Mouse (Mus musculus): ENCODE results near the gene Wdr45.
"Not testable (repeated sequence)": the region's sequence is repeated elsewhere in the genome, so short reads cannot be mapped to it uniquely, and the experiment has no call there.

The Wdr45 gene

DNA sequence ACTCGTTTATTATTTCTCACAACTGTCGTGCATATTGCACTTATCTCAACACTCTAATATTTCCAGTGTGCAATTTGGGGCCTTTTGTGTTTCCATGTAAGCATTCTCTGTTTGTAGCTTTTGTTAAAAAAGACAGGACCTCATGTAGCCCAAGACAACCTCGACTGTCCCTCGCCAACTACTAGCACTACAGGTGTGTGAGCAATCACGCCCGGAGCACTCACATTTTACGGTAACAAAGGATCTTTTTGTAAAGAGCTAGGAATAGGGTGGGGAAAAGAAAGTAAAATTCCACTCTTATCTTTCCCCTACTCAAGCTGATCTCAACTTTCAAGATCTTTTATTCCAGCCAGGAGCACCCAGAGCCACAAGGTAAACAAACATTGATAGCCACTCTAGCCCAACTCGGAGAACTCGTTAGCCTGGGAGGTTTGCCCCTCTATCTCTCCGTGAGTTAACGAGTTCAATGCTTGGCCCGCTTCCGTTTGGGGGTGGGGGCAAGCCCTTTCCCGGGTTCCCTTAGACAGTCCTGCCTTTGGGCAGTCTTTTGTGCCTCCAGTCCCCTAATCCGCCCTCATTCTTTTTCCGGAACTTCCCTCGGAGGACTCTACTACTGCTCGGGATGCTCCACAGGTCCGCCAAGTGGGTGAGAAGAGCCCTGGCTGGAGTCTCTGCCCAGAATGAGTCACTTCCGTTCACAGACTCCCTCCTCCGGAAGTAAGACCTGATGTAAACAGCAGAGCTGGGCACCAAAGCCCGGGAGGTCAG lies 7.6 kb downstream of the Wdr45 start, which contains the start of gene Gm45208:
TSS of gene Gm45208 (plus strand) at position 732 of the 768 bp plus-strand sequence.
- DNase-seq (ENCODE audit: low read depth): peak; percentile 55

DNA sequence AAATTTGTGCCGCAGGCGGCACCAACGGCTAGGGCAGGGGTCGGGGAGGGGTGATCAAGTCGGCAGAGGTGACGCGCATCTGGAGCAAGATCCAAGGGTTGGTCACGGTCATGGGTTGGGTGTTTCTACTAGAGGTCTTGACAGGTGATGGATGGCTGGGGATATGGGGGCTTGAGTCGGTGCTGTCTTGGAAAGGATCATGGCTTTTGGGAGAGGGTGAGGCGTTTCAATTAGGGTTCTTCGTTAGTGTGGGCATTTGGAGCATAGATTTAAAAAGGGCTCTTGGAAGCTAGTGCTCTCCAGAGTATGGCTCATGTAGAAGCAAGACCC lies 8.1 kb downstream of the Wdr45 start:
- DNase-seq (ENCODE audit: low read depth): no peak

DNA sequence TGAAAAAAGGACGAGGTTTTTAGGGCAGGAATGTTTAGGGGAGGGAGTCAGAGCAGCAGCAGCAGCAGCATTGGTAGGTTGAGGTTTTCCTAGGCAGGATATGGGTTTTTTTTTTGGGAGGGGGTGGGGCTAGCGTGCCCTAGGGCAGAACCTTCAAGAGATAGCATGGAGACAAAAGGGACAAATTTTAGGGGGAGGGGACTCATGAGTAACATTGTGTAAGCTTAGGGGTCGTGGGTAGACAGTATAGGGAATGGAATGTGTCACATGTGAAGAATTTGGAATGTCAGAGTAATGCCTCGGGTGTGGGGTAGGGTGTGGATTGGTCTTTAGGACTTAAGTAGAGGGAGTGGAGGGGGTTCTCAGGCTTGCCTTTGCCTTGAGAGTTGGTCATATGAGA lies 8.6 kb downstream of the Wdr45 start:
- DNase-seq (ENCODE audit: low read depth): no peak

DNA sequence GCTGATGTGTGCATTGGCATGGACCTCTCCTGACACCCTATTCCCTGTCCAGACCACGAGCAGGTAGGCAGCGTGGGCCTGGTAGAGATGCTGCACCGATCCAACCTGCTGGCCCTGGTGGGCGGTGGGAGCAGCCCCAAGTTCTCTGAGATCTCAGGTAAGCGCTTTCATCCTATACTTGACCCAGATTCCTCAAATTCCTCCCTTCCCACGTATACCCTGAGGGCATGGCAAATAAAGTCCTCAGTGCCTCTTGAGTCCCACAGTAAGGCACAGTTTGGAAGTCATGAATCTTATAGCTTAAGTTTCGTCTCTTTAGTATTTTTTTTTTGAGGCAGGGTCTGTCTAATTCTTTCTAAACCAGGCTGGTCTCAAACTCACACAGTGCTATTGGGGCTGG lies 10.0 kb downstream of the Wdr45 start:
- DNase-seq (ENCODE audit: low read depth): no peak

DNA sequence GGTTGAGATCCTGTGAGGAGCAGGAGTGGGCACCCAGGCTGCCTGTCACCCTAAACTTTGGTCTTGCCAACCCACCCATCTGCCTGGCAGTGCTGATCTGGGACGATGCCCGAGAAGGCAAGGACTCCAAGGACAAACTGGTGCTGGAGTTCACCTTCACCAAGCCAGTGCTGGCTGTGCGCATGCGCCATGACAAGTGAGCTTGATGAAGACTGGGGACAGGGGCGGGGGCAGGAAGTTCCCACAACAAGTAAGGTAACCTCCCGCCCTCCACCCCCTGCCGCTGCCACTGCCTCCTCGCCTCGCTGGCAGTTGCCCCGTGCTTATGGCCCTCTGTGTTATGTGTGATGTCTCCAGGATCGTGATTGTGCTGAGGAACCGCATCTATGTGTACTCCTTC lies 11.7 kb downstream of the Wdr45 start:
- DNase-seq (ENCODE audit: low read depth): no peak

DNA sequence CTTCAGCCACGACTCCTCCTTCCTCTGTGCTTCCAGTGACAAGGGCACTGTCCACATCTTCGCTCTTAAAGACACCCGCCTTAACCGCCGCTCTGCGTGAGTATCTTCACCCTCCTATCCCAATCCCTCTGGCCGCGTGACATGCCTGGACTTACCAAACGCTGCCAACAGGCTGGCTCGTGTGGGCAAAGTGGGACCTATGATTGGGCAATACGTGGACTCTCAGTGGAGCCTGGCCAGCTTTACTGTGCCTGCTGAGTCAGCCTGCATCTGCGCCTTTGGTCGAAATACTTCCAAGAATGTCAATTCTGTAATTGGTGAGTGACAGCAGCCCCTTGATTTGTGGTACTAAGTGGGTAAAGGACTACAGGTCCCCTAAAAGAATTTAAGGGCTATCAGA lies 13.0 kb downstream of the Wdr45 start:
- no peak for DNase-seq (ENCODE audit: low read depth)

DNA sequence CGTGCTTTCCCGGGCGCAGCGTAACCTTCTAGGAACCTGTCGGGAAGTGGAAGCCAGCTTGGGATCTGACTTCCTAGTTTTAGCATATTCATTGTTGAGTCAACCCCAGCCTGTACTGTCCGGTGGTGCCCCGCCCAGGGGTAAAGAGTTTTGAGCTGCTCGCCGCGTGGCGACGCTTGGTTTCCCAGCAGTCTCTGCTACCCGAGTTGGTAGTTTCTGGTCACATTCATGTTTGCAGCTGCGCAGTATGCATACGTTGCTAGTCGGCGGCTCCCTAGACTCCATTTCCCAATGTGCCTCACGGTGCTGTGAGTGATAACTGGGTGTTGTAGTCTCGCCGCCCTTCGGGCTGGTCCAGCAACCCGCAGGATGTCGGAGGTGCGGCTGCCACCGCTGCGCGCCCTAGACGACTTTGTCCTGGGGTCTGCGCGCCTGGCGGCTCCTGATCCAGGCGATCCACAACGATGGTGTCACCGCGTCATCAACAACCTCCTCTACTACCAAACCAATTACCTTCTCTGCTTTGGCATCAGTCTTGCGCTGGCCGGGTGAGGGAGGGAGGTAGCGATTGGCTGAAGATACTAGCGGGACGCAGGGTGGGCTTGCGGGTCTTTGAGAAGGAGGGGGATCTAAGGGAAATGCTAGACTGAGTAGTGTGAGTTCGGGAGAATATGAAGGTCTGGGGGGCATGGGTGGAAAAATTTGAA lies 14.2 kb downstream of the Wdr45 start, which contains the start of gene Praf2:
TSS of gene Praf2 (plus strand) at position 225 of the 707 bp plus-strand sequence.
- peak; percentile 82 for DNase-seq (ENCODE audit: low read depth)

DNA sequence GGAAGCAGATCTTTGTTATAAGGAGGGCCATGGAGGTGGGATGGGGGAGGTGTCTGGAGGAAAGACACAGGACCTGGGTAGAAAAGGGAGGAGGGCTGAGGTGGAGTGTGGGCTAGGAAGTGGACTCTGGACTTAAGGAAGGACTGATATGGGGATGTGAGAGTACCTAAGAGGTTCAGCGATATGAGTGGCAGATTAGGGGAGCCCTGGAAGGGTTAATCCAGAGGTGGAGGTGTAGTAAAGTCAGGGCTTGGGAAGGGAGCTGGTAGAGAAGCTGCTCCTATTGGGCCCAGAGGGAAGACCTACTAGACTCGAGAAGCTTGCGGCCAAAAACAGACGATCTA lies 14.8 kb downstream of the Wdr45 start:
- DNase-seq (ENCODE audit: low read depth): no peak

DNA sequence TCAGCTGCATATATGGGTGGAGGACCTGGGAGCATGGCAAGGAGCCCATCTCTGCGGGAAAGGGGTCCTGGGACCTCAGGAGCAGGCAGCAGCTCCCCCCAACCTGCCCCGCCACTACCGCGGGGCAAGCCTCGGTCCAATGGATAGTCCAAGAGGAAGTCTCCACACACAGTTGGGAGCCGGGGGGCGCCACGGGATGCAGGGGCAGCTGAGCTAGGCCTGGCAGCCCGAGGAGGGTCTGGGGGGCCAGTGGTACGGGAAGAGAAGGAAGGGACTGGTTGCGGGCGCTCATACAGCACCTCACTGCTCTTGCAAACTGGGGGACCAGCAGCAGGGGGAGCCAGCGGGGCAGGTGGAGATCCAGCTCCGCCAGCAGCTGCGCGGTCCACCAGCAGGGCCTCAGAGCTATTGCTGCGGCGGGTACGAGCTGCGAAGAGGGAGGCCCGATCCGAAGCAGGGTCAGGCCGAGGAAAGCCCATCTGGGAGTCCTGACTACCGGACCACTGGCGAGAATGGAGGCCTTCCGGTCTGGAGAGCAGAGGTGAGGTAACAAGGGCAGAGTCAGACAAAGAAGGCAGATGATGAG lies 19.5 kb downstream of the Wdr45 start:
- no peak for DNase-seq (ENCODE audit: low read depth)

DNA sequence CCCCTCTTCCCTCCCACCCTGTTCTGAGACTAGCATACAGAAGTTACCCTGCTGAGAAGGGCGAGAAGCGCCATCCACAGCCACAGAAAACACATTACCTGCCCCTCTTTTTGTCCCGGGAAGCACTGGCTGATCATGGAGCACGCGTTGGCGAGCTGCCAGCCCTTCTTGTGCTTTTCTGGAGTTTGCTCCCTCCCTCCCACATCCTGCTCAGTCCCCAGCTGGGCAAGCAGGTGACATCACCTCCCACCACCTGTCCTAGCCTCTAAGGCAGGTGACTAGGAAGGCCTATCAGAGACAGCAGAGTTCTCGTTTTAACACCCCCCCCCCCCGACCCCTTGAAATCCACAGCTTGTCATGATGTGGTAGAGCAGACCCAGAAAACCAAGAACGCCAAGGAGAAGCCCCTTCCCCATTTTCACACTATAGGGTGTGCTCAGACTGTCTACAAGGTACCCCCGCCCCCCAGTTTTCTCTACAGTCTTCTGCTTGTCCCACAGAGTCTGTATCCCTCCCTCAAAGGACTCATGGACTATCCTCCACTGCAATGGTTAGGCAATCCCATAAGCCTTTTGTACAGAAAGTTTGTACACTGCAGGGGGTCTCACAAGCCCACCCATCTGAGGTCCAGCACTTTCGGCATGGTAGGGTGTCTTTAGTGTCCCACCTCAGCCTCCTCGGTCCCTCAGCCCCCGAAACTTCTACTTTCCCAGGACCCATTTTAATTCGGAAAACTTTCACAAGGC lies 25.4 kb downstream of the Wdr45 start:
- DNase-seq (ENCODE audit: low read depth): no peak

DNA sequence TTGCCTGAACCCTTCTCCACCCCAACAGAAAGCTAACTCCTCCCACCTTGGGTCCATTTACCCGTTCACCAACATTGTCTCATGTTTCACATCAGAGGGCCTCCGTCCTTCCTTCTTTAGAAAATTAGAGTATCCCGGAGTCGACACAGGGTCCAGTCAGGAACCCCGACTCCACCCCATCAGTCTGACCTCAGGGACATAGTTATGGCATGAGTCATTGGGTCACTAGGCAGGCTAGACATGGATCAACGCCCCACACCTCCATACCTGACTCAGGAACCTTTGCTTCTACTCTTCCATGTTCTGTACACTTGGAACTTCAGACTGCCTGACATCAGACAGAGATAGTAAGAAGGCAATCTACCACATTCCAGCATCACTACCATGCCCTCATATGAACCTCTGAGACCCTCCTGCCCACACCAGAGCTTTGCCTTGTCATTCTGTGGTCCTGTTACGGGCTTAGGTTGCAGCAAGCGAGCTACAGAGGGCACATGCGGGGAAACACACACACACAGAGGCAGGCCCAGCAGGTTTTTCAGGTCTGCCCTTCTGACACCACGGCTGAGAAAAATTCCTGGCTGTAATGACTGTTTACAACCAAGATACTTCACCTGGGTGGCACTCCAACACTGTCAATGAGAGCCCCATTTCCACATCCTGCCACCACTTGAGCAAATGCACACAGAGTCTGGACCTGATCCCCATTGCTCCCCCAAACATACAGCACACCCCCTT lies 26.1 kb downstream of the Wdr45 start:
- DNase-seq (ENCODE audit: low read depth): no peak

DNA sequence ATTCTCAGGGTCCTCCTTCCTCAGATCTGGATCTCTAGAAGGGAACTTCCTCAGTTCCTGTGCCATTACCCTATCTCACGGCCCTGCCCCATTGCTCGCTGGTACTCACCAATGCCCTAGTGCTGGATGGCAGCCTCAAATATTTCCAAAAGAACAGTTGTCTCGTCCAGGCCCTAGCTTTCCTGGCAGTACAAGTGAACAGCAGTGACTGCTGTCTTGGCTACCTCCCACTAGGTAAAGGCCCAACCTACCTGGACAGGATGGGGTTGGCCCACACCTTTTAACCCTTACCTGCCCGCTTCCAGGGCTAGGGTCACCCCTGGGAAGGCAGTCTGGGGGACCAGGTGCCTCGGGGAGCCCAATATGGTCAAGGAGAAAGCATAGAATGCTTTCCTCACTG lies 27.0 kb downstream of the Wdr45 start:
- no peak for DNase-seq (ENCODE audit: low read depth)

DNA sequence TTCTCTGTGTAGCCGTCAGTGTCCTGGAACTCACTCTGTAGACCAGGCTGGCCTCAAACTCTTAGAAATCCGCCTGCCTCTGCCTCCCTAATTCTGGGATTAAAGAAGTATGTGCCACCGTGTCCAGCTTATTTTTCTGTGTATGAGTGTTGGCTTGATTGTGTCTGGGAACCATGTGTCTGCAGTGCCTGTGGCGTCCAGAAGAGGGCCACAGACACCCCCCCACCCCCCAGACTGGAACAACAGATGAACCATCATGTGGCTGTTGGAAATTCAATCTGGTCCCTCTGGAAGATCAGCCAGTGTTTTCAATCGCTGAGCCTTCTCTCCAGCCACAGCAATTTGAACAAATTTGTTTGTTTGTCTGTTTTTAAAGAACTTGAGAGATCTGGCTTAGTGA lies 29.3 kb downstream of the Wdr45 start:
- no peak for DNase-seq (ENCODE audit: low read depth)

DNA sequence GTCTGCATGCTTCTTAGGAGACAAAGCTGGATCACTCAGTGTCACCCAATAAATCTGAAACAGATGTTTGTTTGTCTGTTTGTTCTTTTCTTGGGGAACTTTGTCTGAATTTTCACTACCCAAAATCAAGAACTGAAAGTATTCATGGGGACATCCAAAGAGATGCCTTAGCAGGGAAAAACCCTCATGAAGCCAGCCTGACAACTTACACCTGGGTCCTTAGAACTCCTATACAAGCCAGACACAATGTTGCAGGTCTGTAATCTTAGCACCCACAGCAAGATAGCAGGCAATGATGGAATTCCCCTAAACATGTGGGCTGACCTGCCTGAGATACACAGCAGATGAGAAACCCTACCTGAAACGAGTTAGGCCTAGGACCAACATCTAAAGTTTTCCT lies 30.8 kb downstream of the Wdr45 start:
- DNase-seq (ENCODE audit: low read depth): no peak

DNA sequence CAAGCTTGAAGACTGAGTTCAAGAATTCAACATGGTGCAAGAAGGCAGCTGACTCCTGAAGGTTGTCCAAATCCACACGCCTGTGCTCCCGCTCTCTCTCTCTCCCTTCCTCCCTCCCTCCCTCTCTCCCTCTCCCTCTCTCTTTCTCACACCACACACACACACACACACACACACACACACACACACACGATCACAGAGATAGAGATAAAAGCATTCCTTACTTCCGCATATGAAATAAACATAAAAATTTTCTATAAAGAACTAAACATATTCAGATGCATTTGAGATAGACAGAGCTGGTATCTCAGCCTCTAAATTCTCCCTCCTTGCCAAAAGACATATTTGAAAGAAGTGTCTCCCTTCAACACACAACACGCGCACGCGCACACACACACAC lies 31.3 kb downstream of the Wdr45 start:
- DNase-seq (ENCODE audit: low read depth): no peak

DNA sequence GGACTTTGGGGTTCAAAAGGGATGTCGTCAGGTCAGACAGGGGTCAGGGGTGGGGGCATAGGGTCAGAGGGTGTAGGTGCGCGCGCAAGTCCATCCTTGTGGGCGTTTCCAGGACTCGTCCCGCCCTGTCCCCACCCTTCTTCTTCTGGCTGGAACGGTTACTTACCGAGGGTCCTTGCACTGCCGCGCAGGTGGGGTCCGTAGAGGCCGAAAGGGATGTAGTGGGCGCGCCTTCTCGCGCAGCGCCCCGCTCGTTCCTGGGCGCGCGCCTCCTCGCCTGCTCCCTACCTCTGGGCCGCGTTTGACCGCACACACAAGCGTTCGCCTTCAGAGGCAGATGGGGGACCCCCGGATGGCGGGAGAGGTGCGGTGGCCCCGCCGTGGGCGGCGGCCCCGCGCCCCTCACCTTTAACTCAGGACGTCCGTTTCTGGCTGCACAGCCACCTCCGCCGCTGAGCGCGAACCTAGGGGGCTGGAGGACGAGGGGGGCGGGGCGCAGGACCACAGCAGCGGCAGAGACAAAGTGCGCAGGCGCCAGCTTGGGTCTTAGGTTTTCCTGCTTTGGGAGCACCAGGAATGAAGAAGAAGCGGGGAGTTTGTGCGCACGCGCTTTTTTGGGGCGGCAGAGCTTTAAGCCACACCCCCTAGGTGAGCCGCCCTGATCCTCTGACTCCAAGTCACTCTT lies 36.4 kb downstream of the Wdr45 start, which contains the start of gene Ccdc120:
TSS of gene Ccdc120 (minus strand) at position 474 of the 685 bp plus-strand sequence.
- no peak for DNase-seq (ENCODE audit: low read depth)

DNA sequence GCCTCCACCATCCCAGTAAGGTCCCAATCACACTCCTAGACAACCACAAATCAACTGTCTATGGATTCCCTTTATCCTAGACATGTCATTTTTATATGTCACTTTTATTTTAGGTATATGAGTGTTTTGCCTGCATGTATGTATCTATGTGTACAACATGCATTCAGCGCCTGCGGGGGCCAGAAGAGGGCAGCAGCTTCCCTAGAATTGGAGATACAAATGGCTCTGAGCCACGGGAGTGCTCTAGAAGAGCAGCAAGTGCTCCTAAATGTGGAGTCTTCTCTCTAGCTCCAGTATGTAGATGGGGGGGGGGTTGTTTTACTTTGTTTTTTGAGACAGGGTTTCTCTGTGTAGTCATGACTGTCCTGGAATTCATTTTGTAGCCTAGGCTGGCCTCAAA lies 39.5 kb downstream of the Wdr45 start:
- DNase-seq (ENCODE audit: low read depth): not testable (repeated sequence)

DNA sequence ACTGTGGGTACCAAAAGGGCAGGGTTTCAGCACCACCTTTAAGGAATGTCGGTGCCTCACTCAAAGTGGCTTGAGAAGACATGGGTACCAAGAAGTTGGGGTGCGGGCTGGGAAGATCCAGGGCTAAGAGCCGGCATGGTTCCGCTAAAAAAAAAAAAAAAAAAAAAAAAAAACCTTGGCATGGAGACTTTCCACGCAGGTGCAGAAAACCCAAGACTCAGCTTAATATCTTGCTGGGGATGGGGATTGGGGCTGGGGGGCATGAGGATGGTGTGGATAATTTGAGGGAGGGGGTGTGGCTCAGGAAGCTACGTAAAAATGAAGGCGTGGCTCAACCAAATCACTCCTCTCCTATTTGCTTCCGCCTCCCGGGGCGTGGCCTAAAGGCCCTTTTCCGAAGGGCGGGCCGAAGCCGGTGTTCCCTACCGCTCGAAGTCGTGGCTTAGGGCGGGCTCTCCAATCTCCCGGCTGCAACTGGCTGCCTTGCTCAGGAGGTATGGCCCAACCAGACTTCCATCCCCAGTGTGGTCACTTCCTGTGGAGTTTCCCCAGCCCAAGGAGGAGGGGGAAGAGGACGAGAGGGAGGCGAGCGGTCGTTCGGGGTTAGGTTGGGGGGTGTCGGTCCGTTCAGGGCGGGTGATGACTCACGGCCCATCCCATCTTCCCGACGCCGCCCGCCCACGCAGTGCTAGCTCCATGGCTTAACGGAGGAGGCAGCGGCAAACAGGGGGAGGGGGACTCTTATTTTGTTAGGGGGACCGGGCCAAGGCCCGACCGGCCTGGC lies 48.2 kb downstream of the Wdr45 start, which contains the start of gene Tfe3:
TSS of gene Tfe3 (plus strand) at position 424 of the 784 bp plus-strand sequence.
- peak; percentile 88 for DNase-seq (ENCODE audit: low read depth)

DNA sequence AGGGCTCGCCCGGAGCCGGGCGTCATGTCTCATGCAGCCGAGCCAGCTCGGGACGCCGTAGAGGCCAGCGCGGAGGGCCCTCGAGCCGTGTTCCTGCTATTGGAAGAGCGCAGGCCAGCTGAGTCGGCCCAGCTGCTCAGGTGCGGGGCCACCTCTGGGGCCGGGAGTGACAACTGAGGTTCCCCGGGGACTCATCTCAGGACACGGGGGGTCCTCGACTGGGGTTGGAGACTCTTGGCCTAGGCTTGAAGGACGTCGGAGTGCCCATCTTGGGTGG lies 48.7 kb downstream of the Wdr45 start:
- DNase-seq (ENCODE audit: low read depth): no peak

DNA sequence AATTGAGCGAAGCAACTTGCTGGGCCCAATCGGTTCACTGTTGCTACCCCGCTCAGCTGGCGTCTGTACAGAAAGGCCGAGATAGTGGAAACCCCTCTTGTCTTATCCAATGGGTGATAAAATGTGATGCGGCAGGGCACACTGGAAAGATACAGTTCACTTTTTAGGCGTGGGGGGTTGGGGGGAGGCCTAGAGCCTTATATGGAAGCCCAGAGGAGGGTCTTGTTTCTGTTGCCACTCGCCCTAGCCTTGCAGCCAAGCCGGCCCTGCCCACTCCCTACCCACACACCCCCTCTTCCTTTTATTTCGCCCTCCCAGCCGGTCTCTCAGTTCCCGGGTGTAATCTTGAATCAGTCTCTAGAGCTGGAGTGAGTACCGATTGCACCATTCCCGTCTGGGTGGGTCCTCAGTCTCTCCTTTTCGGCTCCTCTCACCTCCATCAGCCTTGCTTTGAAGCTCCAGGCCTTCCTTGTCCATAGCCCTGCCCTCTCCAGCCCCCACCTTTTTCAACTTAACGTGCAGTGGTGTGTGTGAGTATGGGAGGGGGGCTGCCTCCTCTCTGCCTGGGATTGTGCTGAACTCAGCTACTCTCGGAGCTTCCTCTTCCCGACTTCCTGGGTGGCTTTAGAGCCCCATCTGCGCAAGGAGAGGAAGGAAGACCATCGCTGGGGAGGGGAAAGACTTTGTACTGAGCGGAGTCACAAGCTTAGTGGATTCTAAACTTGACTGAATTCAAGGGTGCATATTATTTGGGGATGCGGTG lies 49.7 kb downstream of the Wdr45 start:
- no peak for DNase-seq (ENCODE audit: low read depth)

All from fibroblast of lung, adult 2 months (primary cell).